Mouse (Mus musculus): Measurements from ENCODE around the gene Gm2035. TPM values are rescaled to one million over a fixed set of nuclear protein-coding genes. Genes with fewer than 3 reads are reported as not detected.

Gene Gm2035
- not detected for polyA plus RNA-seq (2012; fragmentation: generic; extraction: Trizol)

DNA sequence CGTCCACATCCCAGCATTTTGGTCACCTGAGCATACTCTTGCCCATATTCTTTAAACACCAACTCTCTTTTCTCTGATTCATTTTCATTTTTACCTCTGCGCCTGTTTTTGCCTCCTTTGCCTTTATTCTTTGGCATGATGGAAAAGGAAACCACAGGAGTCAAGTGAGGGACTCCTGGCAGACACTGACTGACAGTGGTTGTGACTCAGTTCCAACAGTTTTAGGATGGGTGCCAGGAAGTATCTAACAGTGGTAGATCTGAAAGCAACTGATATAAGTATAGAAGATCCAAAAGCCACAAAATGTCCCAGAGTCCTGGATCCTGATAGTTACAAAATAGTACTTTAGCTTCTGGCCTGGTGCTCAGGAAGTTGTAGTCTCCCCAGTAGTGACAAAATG lies at the start of gene Gm2035:
Gene Gm2035 (minus strand): TSS at position 137 of the 400 bp plus-strand sequence.

DNA sequence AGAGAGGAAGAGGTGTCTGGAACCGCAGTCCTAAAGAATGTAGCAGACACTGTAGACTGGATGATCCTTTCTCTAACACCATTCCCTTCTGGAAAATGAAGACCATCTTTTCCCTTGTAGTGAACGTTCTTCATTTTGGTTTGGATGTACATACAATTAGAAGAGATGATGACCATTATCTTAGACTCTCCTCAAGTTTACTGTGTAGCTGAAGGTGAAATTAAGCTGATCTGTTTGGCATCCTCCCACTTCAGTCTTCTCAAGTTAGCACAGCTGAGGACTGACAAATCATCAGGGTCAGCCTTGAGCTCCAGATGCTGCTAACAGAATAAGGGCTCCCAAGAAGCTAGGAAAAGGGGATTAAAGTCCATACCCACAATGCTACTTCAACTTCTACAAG lies 34.1 kb upstream of the Gm2035 start, which contains the start of gene Gm2042:
Gene Gm2042 (plus strand): TSS at position 301 of the 400 bp plus-strand sequence.

DNA sequence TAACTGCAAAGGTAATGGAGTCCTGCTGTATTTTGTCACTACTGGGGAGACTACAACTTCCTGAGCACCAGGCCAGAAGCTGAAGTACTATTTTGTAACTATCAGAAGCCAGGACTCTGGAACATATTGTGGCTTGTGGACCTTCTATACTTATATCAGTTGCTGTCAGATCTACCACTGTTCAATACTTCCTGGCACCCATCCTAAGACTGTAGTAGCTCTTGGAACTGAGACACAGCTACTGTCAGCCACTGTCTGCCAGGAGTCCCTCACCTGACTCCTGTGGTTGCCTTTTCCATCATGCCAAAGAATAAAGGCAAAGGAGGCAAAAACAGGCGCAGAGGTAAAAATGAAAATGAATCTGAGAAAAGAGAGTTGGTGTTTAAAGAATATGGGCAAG lies 24.6 kb downstream of the Gm2035 start, which contains the start of gene Gm2022:
Gene Gm2022 (plus strand): TSS at position 301 of the 400 bp plus-strand sequence.

DNA sequence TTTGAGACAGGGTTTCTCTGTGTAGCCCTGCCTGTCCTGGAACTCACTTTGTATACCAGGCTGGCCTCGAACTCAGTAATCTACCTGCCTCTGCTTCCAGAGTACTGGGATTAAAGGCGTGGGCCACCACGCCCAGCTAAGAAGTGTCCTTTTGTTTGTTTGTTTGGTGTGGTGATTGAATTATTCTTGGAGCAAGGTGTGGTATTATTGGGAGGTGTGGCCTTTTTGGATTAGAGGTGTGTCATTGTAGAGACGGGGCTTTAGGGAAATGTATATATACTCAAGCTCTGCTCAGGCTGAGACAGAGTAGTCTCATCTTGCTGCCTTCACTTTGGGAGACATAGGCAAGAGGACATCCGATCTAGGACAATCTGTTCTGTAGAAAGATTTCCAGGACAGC lies 45.9 kb downstream of the Gm2035 start, which contains the start of gene Gm2016:
Gene Gm2016 (plus strand): TSS at position 301 of the 400 bp plus-strand sequence.

Other genes starting within 250 kb of the Gm2035 start
- not detected for gene Gm21319, start 144.1 kb downstream of the Gm2035 start, polyA plus RNA-seq (2012; fragmentation: generic; extraction: Trizol)
- gene Gm21936, start 124.3 kb downstream of the Gm2035 start, polyA plus RNA-seq (2012; fragmentation: generic; extraction: Trizol) = not detected
- not detected for gene BB287469, start 103.3 kb downstream of the Gm2035 start, polyA plus RNA-seq (2012; fragmentation: generic; extraction: Trizol)
- not detected for gene Gm2001, start 77.5 kb downstream of the Gm2035 start, polyA plus RNA-seq (2012; fragmentation: generic; extraction: Trizol)
- gene Gm2016, start 45.8 kb downstream of the Gm2035 start, polyA plus RNA-seq (2012; fragmentation: generic; extraction: Trizol) = not detected
- not detected for gene Gm2022, start 24.5 kb downstream of the Gm2035 start, polyA plus RNA-seq (2012; fragmentation: generic; extraction: Trizol)
- gene Gm2042, start 34.2 kb upstream of the Gm2035 start, polyA plus RNA-seq (2012; fragmentation: generic; extraction: Trizol) = under 1 TPM in 1 of 2 experiments, not detected in 1; 0.04 TPM
- gene Gm2075, start 92.0 kb upstream of the Gm2035 start, polyA plus RNA-seq (2012; fragmentation: generic; extraction: Trizol) = not detected
- not detected for gene Gm6803, start 98.9 kb upstream of the Gm2035 start, polyA plus RNA-seq (2012; fragmentation: generic; extraction: Trizol)
- gene Gm2056, start 107.1 kb upstream of the Gm2035 start, polyA plus RNA-seq (2012; fragmentation: generic; extraction: Trizol) = not detected
- not detected for gene Gm16368, start 163.8 kb upstream of the Gm2035 start, polyA plus RNA-seq (2012; fragmentation: generic; extraction: Trizol)

Data from C3H10T1/2 (cell line).